Mouse (Mus musculus): ENCODE results near the gene Hsbp1. TPM values are rescaled to one million over a fixed set of nuclear protein-coding genes. Genes with fewer than 3 reads are reported as not detected.

Hsbp1 gene
- polyA plus RNA-seq, 1 experiment from 2014 or later: 177 TPM

DNA sequence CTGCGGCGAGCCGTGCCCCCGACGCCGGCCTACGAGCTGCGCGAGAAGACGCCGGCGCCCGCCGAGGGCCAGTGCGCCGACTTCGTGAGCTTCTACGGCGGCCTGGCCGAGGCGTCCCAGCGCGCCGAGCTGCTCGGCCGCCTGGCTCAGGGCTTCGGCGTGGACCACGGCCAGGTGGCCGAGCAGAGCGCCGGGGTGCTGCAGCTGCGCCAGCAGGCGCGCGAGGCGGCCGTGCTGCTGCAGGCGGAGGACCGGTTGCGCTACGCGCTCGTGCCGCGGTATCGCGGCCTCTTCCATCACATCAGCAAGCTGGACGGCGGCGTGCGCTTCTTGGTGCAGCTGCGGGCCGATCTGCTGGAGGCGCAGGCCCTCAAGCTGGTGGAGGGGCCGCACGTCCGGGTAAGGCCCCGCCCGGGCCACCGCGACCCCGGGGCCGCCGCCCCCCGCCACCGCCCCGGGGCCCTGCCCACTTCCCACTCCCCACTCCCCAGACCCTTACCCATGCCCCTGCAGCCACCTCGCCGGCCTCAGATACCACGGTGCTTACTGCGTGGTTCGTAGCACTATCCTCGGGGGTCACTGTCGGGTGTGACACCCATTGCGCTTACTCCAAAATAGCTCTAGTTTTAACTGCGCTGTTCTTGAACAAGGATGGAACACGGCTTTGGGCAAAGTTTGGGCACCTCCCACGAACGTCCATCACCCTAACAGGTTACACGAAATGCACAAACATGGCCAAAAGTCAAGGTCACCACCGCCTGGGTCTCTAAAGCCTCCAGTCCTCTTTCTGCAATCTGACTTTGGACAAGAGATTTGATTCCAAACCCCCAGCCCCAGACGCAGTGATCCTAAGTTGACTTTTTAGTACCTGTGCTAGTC, 51.0 kb downstream of the Hsbp1 start:
- WGBS: 5% methylated on average over 77 of the region's 83 CpGs

More for the DNA sequence above, 51.0 kb downstream of the Hsbp1 start:
- no peaks in the 10 kb centered on the region for H3K27me3 ChIP-seq (replicated peaks; ENCODE audit: control insufficient read depth, insufficient read depth, low read length)
- peak overlapping the region; percentile 97 for H3K4me2 ChIP-seq
- ATAC-seq (replicated peaks; ENCODE audit: low FRiP score) (peak; percentile 44; the same call in 1 of the 2 replicates), DNase-seq (ENCODE audit: low spot score) (no peak)
- H3K36me3 ChIP-seq (ENCODE audit: control insufficient read depth, insufficient read depth, low read length): no peaks in the 10 kb centered on the region
- peaks cover 4% of the 10 kb centered on the region for H3K4me1 ChIP-seq (replicated peaks; ENCODE audit: control insufficient read depth, insufficient read depth, low read length)
- no peaks in the 10 kb centered on the region for H3K9me3 ChIP-seq (ENCODE audit: control insufficient read depth, low read length)
- H3K27ac ChIP-seq (ENCODE audit: low read depth, low read length): peak overlapping the region; percentile 82
- H3K9ac ChIP-seq (ENCODE audit: low read depth, low read length): peak overlapping the region; percentile 70
- peak overlapping the region; percentile 66 for H3K4me3 ChIP-seq (ENCODE audit: low read depth, low read length)

Other genes with a start within 250 kb of the Hsbp1 start
- gene Mlycd, start 50.4 kb downstream of the Hsbp1 start, polyA plus RNA-seq (2014; fragmentation: Nextera tagmentation; extraction: Ambion mirVana): 13.7 and 15.0 TPM in 2 replicates
- gene Osgin1, start 89.6 kb downstream of the Hsbp1 start, polyA plus RNA-seq (2014; fragmentation: Nextera tagmentation; extraction: Ambion mirVana): 15.6 and 17.9 TPM in 2 replicates
- gene Necab2, start 102.2 kb downstream of the Hsbp1 start, polyA plus RNA-seq (2014; fragmentation: Nextera tagmentation; extraction: Ambion mirVana): 0.95 and 1.1 TPM in 2 replicates
- not detected in 2 replicates for gene Slc38a8, start 157.2 kb downstream of the Hsbp1 start, polyA plus RNA-seq (2014; fragmentation: Nextera tagmentation; extraction: Ambion mirVana)
- gene Mbtps1, start 214.2 kb downstream of the Hsbp1 start, polyA plus RNA-seq (2014; fragmentation: Nextera tagmentation; extraction: Ambion mirVana): 68.6 and 73.0 TPM in 2 replicates
- 40.4 and 42.2 TPM in 2 replicates for gene Hsdl1, start 230.7 kb downstream of the Hsbp1 start, polyA plus RNA-seq (2014; fragmentation: Nextera tagmentation; extraction: Ambion mirVana)
- gene Dnaaf1, start 230.7 kb downstream of the Hsbp1 start, polyA plus RNA-seq (2014; fragmentation: Nextera tagmentation; extraction: Ambion mirVana): 0.11 and 0.23 TPM in 2 replicates

Measured in liver, embryonic 11.5 days (tissue).